Mouse (Mus musculus): ENCODE data around the gene Frmd4a.

Gene Frmd4a

GRCm38 (mm10) chr2:4636656-4637055 lies 619.1 kb downstream of the Frmd4a start:
- Histone ChIP-seq H3K36me3 (ENCODE audit: insufficient read depth, low read length) (peaks cover 83% of the 10 kb centered on the region), H3K9me3 (ENCODE audit: low read length) (no peaks in the 10 kb centered on the region), H3K4me1 (replicated peaks; ENCODE audit: low read depth, low read length) (peaks cover 33% of the 10 kb centered on the region), H3K27me3 (ENCODE audit: insufficient read depth, low read length) (no peaks in the 10 kb centered on the region), H3K4me3 (replicated peaks; ENCODE audit: low read length) (no peak overlapping the region)
- TF ChIP-seq POU5F1 (IDR thresholded peaks at IDR 0.05; ENCODE audit: borderline replicate concordance, low read length) (no peak), CTCF (conservative IDR thresholded peaks at IDR 0.05; ENCODE audit: low read length) (no peak), NANOG (IDR thresholded peaks at IDR 0.05; ENCODE audit: borderline replicate concordance, low read length) (no peak)

DNA sequence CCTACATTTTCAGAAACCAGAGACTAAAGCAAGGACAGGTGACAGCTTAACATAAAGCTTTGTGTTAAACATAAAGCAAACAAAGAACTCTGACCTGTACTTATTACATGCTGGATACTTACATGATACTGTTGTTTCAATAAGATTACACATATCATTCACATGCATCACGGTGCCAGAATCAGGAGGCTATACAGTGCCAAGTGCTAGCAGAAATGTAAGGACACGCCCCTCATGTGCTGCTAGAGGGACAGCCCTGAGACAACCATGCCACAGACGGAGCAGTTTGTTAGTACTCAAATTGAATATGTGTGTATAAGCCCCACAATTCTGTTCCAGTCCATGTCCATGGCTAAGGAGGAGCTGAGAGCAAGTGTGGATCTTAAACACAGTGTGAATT lies 620.7 kb downstream of the Frmd4a start:
- Histone ChIP-seq H3K9me3 (ENCODE audit: low read length) (no peaks in the 10 kb centered on the region), H3K36me3 (ENCODE audit: insufficient read depth, low read length) (peaks cover 82% of the 10 kb centered on the region), H3K4me1 (replicated peaks; ENCODE audit: low read depth, low read length) (peaks cover 24% of the 10 kb centered on the region), H3K4me3 (replicated peaks; ENCODE audit: low read length) (no peak overlapping the region), H3K27me3 (ENCODE audit: insufficient read depth, low read length) (no peaks in the 10 kb centered on the region)
- TF ChIP-seq NANOG (IDR thresholded peaks at IDR 0.05; ENCODE audit: borderline replicate concordance, low read length) (no peak), POU5F1 (IDR thresholded peaks at IDR 0.05; ENCODE audit: borderline replicate concordance, low read length) (no peak), CTCF (conservative IDR thresholded peaks at IDR 0.05; ENCODE audit: low read length) (no peak)

- Histone ChIP-seq H3K27me3 (ENCODE audit: insufficient read depth, low read length) (no peaks in the 10 kb centered on the region), H3K9me3 (ENCODE audit: low read length) (no peaks in the 10 kb centered on the region), H3K4me1 (replicated peaks; ENCODE audit: low read depth, low read length) (peaks cover 16% of the 10 kb centered on the region), H3K36me3 (ENCODE audit: insufficient read depth, low read length) (peaks cover 42% of the 10 kb centered on the region), H3K4me3 (replicated peaks; ENCODE audit: low read length) (no peak overlapping the region)
- TF ChIP-seq NANOG (IDR thresholded peaks at IDR 0.05; ENCODE audit: borderline replicate concordance, low read length) (no peak), CTCF (conservative IDR thresholded peaks at IDR 0.05; ENCODE audit: low read length) (peak; percentile 17), POU5F1 (IDR thresholded peaks at IDR 0.05; ENCODE audit: borderline replicate concordance, low read length) (no peak)
Measured at GRCm38 (mm10) chr2:4645066-4645465, 627.5 kb downstream of the Frmd4a start.

DNA sequence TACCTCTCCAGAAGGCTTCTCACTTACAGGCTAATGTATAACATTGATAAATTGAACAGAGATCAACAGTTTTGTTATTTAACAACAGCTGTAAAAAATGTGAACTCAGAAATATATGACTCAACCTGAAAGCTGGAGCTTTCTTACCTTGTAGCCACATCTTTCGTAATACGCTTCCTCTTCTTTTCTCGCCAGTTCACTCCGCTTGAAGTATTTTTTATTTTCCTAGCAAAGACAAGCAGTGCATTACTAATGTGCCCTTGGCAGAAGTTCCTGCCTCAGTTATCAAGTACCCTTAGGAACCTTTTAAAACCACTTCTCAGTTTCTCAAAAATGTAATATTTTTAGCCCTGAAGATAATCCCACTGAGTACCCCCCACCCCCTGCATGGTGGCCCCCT lies 630.6 kb downstream of the Frmd4a start:
- no peaks in the 10 kb centered on the region for H3K9me3 ChIP-seq (ENCODE audit: low read length)
- H3K27me3 ChIP-seq (ENCODE audit: insufficient read depth, low read length) = no peaks in the 10 kb centered on the region
- H3K4me1 ChIP-seq (replicated peaks; ENCODE audit: low read depth, low read length) = peaks cover 27% of the 10 kb centered on the region
- peaks cover 24% of the 10 kb centered on the region for H3K36me3 ChIP-seq (ENCODE audit: insufficient read depth, low read length)
- H3K4me3 ChIP-seq (replicated peaks; ENCODE audit: low read length) = no peak overlapping the region
- TF ChIP-seq POU5F1 (IDR thresholded peaks at IDR 0.05; ENCODE audit: borderline replicate concordance, low read length) (no peak), NANOG (IDR thresholded peaks at IDR 0.05; ENCODE audit: borderline replicate concordance, low read length) (no peak), CTCF (conservative IDR thresholded peaks at IDR 0.05; ENCODE audit: low read length) (no peak)

- no peaks in the 10 kb centered on the region for H3K27me3 ChIP-seq (ENCODE audit: insufficient read depth, low read length)
- TF ChIP-seq NANOG (IDR thresholded peaks at IDR 0.05; ENCODE audit: borderline replicate concordance, low read length) = no peak
- no peaks in the 10 kb centered on the region for H3K9me3 ChIP-seq (ENCODE audit: low read length)
- no peak overlapping the region for H3K4me3 ChIP-seq (replicated peaks; ENCODE audit: low read length)
- peaks cover 27% of the 10 kb centered on the region for H3K4me1 ChIP-seq (replicated peaks; ENCODE audit: low read depth, low read length)
- H3K36me3 ChIP-seq (ENCODE audit: insufficient read depth, low read length) = peaks cover 19% of the 10 kb centered on the region
Measured at GRCm38 (mm10) chr2:4649646-4650045, 632.1 kb downstream of the Frmd4a start.

DNA sequence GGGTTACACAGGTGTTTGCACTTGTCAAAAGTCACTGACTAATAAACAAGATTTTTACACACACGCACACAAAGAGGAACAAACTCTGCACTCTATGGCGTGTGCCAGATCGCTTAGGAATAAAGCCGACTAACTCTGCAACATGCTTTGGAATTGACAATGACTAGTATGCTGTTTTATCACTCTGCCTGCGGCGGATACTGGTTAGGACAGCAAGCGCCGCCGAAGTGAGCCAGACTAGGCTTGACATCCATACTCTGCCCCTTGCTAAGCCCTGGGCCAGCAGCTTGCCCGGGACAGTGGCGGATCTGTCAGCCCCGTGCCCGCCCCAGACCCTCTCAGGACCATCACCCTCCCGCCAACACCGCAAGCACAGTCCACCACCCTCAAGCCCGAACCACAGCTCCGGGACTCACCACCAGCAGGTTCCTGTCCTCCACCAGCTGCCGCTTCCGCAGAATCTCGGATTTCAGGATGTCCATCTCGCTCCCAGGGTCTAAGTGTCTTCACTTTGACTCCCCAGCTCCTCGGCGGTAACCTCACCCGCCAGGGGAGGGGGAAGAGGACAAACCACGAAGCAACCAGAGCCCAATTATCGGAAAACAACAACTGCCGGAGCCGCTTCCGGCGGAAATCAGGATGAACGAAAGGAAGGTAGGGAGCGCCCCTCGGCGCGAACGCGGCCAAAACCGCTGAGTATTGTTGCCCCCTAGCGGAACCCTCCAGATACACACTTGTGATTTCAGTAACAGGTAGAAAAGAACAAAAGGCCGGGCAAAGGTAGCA lies 634.2 kb downstream of the Frmd4a start, which contains the start of gene Prpf18:
TSS of gene Prpf18 (minus strand) at position 614 of the 786 bp plus-strand sequence.
- peaks cover 22% of the 10 kb centered on the region for H3K4me1 ChIP-seq (replicated peaks; ENCODE audit: low read depth, low read length)
- TF ChIP-seq POU5F1 (IDR thresholded peaks at IDR 0.05; ENCODE audit: borderline replicate concordance, low read length) (no peak), CTCF (conservative IDR thresholded peaks at IDR 0.05; ENCODE audit: low read length) (peak; percentile 23; the same call in 1 of the 2 replicates)
- H3K9me3 ChIP-seq (ENCODE audit: low read length) = no peaks in the 10 kb centered on the region
- H3K4me3 ChIP-seq (replicated peaks; ENCODE audit: low read length) = peak within 1 kb of the TSS; percentile 97
- H3K27me3 ChIP-seq (ENCODE audit: insufficient read depth, low read length) = no peaks in the 10 kb centered on the region
- peaks cover 11% of the 10 kb centered on the region for H3K36me3 ChIP-seq (ENCODE audit: insufficient read depth, low read length)

DNA sequence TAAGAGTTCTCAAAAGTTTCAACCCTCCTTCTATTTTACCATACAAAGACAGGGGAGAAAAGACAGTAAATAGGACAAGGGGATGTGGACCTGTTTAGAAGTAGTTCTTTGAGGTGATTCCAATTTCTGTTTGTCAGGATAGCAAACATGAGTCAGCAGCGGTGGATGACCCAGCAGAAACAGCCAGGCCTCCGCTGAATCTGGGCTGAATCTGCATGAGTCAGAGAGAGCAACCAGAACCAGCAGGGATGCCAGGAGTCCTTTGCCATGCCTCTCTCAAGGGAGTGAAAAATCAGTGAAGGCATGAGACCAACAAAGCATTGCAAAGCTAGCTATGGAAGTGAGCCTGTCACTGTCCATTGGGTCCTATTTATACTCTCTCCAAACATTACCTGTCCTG lies 643.2 kb downstream of the Frmd4a start:
- H3K4me3 ChIP-seq (replicated peaks; ENCODE audit: low read length) = no peak overlapping the region
- H3K4me1 ChIP-seq (replicated peaks; ENCODE audit: low read depth, low read length) = no peaks in the 10 kb centered on the region
- no peaks in the 10 kb centered on the region for H3K9me3 ChIP-seq (ENCODE audit: low read length)
- no peaks in the 10 kb centered on the region for H3K36me3 ChIP-seq (ENCODE audit: insufficient read depth, low read length)
- H3K27me3 ChIP-seq (ENCODE audit: insufficient read depth, low read length) = no peaks in the 10 kb centered on the region
- TF ChIP-seq POU5F1 (IDR thresholded peaks at IDR 0.05; ENCODE audit: borderline replicate concordance, low read length) (no peak), NANOG (IDR thresholded peaks at IDR 0.05; ENCODE audit: borderline replicate concordance, low read length) (no peak), CTCF (conservative IDR thresholded peaks at IDR 0.05; ENCODE audit: low read length) (no peak)
